Mouse (Mus musculus) adipocyte (in vitro differentiated cells): ENCODE results near the gene Car5a.
A peak's percentile ranks its signal among the peaks of the same experiment; 100 is the strongest.

Source experiments
- DNase-seq: peaks from one replicate; pipeline ENCODE4 v3.0.0-alpha.2; 2016; ENCODE audit warnings: low spot score

Gene Car5a

GRCm38 (mm10) chr8:121944831-121945230 is at the start of gene Car5a:
Car5a (minus strand) TSS chr8:121944904.
- DNase-seq, result no peak

DNA sequence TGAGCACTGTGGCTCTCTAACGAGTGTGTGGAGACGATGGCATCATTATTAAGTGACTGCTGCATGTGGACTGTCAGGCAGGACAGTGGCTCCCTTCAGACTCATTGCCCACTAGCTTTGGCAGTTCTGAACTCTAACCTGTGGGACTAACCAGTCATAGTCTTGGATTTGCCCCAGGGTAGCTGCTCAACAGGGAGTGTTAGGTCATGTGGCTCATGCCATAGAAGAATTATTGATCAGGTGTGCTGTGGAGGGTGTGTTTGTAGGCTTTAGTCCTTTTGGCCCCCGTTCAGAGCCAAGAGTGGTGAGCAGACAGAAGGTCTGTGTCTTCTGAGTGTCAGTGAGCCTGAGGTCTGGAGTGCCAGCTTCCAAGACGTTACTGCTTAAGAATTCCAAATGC is 48.2 kb upstream of the Car5a start:
- no peak for DNase-seq

DNA sequence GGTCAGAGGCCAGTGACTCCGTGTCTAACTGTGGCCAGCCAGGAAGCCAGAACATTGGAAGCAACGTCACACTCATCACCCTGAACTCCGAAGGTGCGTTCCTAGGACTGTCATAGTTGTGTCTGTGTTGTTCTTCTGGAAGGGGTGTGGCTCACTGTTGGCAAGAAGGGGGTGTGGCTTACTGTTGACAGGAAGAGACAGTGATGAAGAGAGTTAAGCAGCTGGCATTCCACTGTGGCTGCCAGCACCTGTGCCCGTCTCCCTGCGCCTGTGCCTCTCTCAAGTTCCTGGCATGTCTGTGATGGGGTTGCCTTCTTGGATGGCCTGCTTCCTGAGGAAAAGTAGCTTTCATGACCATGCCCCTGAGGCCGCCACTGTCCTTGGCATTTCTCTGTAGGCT is 46.9 kb upstream of the Car5a start:
- no peak for DNase-seq

GRCm38 (mm10) chr8:121990506-121991255 is 46.0 kb upstream of the Car5a start:
- DNase-seq, result peak; percentile 63

GRCm38 (mm10) chr8:121987892-121988291 is 43.2 kb upstream of the Car5a start:
- DNase-seq, result no peak

- DNase-seq, result no peak
These were observed 41.0 kb upstream of the Car5a start for GRCm38 (mm10) chr8:121985673-121986072.

- DNase-seq, result no peak
These were observed 36.8 kb upstream of the Car5a start for GRCm38 (mm10) chr8:121981520-121981895.

- DNase-seq, result no peak
These were observed 36.3 kb upstream of the Car5a start for GRCm38 (mm10) chr8:121980792-121981519.

- DNase-seq, result no peak
These were observed 34.0 kb upstream of the Car5a start for GRCm38 (mm10) chr8:121978670-121979069.

DNA sequence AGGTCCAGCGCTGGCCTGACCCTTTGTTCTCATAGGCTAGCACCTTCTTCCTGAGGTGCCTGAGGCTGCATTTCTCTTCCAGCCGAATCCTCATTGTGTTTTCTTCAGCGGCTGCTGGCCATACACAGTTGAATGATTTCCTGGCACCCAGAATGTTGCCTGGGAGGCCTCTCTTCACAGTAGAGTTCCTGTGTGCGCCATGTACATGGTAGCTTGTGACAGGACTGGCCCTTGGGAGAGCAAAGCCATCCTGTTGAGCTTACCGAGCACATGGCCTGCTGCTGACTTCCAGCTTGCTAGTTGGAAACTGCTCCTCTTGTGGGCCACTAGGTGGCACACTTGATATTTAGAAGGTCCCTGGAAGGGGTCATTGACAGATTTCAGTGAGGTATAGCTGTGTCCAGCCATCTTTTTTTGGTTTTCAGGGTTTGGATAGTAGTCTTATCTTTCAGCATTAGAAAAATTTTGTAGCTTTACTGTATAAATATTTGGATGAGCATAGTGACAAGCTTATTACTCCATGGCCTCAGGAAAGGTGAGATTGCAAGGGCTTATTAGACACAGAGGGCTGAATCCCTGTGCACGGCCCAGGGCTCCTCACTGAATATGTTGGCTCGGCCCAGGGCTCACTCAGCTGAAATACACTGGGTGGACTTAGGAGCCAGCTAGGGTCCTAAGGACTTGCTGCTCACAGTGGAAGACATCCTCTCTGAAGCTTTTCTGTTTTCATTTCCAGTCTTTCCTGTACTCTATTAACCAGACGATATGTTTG is 33.3 kb upstream of the Car5a start:
- DNase-seq, result peak; percentile 76

DNA sequence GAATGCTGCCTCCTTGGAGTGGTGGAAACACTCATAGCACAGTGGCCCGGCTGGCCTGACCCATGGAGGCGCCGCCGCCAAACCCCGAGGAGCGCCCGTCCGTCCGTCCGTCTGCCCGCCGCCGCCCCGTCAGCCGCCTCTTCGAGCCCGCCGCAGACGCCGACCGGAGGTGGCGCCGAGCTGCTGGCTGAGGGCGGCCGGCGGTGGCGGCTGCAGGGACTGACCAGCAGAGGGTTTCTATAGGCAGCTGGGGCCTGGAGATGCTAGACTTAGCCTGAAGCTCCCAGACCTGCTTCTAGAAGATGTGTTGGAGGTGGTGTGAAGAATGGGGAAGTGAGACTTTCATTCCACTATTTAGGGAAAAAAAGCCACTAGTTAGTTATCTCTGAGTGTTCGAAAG is 29.2 kb upstream of the Car5a start:
- no peak for DNase-seq

DNA sequence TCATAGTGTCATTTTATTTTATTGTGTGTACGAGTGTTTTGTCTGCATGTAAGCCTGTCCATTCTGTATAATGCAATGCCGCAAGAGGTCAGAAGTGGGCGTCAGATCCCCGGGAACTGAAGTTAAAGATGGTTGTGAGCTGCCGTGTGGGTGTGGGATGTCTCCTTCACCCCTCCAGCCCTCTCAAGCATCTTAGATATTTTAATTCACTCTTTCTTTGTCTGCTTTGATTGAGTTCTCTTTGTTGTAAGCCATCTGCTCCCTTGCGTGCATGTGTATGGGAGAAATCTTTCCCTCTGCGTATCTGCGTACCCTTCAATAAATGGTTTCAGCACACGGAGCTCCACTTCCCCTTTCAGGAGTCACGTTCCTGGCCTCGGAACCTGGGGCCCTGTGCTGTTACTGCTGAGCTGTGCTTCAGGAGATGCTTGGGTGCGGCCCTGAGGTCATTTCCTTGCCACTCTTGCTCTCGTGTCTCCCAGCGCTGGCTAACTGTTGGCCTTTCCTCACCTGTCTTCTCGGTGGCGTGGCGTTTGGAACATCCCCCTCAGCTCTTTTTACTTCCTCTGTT is 26.9 kb upstream of the Car5a start:
- DNase-seq, result no peak

GRCm38 (mm10) chr8:121970225-121970624 is 25.5 kb upstream of the Car5a start:
- DNase-seq, result no peak

DNA sequence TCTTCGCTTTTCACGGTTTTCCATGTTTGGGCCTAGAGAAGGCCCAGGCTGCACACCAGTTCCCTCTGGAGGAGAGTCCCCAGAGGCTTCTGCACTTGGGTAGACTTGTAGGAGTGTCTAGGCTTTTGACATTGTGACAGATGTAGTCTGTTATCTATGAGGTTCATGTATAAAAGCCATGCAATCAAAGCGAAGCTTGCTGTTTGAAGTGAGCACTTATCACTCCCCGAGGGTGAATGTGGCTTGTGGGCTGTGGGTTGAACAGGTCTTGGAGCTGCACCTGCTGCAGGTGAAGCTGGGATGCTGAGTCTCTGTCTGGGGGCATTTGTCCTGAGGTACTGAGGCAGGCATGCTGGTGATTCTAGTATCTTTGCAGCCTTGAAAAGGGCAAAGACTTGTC is 23.8 kb upstream of the Car5a start:
- DNase-seq, result no peak

DNA sequence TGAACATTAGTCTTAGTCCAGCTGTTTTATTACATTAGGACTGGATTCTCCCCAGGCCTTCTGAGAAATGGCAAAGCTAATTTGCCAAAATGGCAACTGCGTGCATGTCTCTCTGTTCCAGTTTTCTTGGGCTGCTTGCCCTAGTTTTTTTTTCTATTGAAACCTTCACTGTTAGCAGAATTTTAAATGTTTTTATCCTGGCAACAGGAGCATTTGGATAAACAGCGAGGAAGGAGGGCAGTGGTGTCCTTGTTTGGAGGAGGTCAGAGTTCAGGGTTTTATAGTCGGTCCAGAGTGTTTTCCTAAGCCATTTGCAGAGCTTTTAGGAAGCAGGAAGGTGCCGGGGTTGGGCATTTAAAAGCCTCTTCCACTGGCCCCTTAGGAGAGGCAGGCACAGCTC is 23.3 kb upstream of the Car5a start:
- peak; percentile 93 for DNase-seq

GRCm38 (mm10) chr8:121966714-121967448 is 22.2 kb upstream of the Car5a start:
- DNase-seq, result peak; percentile 58

- DNase-seq, result no peak
These were observed 21.4 kb upstream of the Car5a start for GRCm38 (mm10) chr8:121966110-121966509.

DNA sequence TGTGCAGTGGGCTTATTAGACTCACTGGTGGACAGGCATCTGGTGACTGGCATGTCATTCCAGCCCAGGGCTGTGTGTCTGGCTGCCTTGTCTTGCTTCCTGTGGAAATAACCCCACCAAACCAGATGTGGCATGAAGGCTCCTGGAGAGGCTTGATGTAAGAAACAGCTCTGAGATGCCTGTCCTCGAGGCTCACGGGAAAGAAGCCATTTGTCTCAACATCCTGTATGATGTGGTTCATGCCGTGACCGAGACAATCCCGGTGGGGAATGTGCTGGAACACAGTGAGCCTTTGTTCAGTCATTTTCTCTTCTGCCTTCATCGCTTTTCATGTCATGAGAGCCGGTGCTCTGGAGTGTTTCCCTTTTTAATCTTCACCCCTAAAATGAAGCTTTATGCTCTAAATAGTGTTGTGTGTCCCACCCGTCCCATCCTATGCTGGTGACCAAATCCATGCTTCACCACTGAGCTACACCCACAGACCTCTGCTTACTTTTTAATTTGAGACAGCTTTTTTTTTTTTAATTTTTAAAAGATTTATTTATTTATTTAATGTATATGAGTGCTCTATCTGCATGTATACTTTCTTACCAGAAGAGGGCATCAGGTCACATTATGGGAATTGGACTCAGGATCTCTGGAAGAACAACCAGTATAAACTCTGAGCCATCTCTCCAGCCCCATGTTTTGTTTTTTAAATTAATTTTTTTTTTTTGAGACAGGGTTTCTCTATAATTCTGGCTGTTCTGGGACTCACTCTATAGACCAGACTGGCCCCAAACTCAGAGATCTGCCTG is 20.2 kb upstream of the Car5a start:
- no peak for DNase-seq

GRCm38 (mm10) chr8:121962892-121963291 is 18.2 kb upstream of the Car5a start:
- no peak for DNase-seq

DNA sequence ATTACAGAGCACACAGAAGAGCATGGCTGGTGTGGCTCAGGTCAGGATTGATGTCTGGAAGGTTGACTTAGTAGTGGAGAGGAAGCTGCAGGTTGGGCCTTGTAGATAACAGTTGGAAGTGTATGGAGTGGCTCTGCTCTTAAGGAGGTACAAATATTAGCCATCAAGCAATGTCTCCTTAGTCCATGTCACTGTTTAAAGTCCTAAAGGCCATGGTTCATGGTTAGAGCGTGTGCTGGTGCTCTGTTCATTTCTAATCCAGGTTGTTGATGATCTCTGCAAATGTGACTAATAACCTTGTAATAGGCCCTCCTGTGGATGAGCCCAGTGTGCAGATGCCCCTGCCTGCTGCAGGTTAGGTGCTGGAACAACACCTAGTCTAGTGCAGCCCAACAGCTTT is 13.7 kb upstream of the Car5a start:
- DNase-seq, result no peak
